Mouse (Mus musculus): ENCODE measurements around the gene Tesc.

The Tesc gene

DNA sequence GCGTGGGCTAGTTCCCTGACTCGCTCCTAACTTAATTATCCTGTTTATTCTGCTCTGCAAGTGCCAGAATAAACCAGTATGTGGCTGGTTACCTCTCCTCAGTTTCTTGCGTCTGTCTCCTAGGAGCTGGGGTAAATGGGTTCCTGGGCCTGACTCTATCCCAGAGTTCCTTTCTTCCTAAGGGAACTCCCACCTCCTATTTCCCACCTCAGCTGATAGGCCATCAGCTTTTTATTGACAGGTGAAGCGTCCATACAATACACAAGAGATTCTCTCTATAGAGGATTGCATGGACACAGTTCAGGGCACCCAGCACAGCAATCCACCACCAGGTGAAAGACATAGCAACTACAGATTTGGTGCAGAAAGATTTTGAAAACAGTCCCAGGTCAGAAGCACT is 16.2 kb downstream of the Tesc start:
- no peak for DNase-seq (ENCODE audit: low spot score in 2 of 2)

DNA sequence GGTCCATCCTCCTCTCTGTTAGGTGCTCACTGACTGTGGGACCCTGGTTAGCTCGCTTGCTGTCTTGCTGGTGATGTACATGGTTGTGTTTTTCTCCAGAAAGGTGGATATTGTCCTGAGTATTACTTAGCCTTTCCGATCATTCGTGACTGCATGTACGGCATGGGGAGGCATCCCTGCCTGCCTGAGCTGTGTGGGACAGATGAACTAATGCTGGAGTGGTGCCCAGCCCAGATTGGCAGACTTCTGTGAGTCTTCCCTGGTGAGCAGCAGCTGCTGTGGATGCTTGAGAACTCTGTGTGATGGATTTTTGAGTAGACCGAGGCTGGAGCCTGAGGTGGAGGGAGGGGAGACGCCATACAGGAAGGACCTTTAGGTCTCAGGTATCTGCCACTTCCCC is 17.4 kb downstream of the Tesc start:
- DNase-seq (ENCODE audit: low spot score in 2 of 2) = no peak

DNA sequence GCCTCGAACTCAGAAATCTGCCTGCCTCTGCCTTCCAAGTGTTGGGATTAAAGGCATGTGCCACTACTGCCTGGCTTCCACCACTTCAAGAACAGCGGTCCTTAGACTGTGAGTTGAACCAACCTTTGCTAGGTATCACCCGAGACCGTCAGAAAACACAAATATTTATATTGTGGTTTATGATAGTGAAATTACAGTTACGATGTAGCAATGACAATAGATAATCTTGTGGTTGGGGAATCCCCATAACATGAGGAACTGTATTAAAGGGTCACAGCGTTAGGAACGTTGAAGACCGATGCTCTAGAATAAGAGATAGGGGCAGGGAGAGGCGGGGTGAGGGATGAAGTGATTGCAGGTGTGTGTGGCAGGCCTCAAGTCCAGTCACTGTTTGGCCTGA is 17.8 kb downstream of the Tesc start:
- no peak for DNase-seq (ENCODE audit: low spot score in 2 of 2)

DNA sequence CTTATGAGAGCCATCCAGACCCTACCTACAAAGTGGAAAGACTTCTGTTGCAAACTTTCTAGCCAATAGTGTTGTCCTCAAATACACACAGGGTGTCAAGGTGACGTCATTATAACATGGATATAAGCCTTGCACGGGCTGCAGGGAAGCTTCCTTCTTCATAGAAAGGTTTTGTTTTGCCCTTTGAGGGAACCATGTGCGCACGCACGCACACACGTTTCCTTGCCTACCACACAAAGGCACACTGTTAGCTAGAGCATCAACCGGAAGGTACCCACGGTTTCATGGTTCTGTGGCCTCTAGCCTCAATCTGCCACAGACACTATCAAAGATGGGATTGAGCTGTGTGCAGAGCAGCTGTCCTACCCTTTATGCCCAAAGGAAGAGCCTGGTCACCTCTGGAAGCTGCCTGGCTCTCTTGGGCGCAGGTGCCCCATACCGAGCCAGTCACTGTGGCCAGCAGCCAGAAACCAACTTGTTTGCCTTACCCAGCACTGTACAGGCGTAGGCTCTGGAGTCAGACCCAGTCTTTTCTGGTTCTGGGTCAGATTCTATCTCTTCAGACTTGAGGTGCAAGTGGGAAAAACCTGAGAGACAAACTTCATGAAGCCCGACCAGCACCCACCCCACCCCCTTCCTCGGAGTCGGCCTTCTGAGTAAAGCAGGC is 19.7 kb downstream of the Tesc start:
- no peak for DNase-seq (ENCODE audit: low spot score in 2 of 2)

DNA sequence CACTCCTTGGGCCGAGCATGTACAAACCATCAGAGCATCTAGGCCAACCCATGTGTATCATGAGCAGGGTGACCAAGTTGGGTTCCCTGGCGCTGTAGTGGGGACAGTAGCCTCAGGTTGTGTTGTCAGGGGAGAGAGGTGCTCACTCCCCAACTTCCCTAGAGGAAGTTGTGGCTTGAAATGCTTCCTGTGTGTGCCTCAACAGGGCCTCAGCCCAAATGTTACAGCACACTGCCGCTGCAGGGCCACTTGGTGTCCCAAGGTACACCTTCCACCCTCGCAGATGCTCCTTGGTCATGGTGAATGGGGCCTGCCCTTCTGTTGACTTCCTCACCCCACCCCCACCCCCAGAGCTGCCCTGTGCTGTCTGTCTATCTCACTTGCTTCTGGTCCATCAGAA is 20.9 kb downstream of the Tesc start:
- DNase-seq (ENCODE audit: low spot score in 2 of 2) = no peak

DNA sequence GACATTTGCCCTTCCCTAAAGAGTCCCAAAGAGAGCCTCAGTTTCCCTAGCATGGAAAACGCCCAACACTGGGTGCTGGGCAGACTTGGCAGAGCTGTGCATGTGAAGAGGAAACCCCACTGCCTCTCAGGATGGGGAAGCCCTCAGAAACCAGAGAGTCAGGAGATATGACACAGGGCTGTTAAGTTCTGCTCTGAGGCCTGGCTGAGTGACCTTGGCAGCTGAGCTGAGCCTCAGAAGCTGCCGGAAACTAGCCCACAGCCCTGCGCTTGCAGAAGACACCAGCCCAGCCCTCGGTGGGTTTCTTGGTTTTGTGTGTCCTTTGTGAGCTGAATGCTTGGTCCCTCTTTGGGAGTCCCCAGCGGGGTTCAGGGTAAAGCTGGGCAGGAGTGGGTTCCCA is 21.4 kb downstream of the Tesc start:
- no peak for DNase-seq (ENCODE audit: low spot score in 2 of 2)

DNA sequence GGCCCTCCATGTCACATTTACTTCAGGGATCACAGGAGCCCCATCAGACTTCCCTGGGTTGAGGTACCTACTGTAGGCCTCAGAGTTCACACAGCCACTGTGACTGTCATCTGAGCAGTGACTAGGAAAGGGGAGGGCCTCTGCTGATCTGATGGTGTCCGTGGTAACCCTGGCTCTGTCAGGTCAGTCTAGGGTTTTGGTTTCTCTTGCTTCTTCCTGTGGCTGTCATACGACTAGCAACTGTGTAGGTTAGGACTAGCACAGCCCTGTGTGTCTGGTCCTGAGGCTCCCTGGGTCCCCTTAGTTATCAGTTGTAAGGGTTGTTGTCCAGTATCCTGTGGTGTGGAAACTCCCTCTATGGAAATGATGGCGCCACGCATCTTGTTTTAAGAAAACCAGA is 23.2 kb downstream of the Tesc start:
- no peak for DNase-seq (ENCODE audit: low spot score in 2 of 2)

DNA sequence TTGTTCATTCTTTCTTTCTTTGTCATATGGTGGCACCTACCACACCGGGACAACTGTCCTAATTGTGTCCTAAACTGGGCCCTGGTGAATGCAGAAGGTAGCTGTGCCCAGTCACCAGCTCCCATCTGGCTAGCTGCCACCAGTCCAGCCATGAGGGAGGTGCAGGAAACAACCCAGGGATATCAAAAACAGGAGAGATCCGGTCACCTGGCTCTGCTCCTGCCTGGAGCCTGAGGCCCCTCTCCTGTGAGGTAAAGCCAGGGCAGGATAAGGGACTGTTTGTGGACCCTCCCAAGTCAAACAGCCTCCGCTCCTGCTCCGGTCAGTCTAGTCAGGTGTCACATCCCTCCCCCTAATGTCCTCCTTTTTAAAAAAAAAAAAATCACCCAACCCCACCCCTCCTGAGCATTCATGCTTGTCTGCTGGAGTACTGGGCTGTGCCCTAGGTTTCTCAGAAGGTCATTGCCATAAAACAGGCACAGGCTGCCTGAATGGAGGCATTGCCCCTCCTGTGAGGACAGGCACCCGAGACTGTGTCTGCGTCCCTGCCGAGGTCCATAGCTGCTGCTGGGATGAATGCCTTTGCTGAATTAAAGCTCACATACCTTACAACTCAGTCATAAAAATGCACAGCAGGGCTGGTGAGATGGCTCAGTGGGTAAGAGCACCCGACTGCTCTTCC is 24.6 kb downstream of the Tesc start:
- no peak for DNase-seq (ENCODE audit: low spot score in 2 of 2)

DNA sequence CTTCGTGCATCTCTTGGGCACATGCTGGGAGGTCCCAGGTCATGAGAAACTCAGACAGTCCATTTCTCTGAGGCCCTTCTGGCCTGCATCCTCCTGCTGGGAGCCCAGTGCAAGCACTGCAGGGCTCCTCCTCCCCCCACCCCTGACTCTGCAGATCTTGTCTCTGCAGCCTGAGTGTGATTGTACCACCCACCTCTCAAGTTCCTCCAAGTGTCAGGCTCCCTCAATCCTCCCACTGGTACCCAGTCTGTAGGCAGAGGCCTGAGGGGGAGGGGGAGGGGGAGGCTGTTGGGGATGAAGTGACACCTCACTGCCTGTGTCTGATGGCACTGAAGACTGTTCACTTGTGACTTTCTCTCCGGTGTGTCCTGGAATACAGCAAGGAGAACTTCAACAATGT is 25.7 kb downstream of the Tesc start:
- no peak for DNase-seq (ENCODE audit: low spot score in 2 of 2)

DNA sequence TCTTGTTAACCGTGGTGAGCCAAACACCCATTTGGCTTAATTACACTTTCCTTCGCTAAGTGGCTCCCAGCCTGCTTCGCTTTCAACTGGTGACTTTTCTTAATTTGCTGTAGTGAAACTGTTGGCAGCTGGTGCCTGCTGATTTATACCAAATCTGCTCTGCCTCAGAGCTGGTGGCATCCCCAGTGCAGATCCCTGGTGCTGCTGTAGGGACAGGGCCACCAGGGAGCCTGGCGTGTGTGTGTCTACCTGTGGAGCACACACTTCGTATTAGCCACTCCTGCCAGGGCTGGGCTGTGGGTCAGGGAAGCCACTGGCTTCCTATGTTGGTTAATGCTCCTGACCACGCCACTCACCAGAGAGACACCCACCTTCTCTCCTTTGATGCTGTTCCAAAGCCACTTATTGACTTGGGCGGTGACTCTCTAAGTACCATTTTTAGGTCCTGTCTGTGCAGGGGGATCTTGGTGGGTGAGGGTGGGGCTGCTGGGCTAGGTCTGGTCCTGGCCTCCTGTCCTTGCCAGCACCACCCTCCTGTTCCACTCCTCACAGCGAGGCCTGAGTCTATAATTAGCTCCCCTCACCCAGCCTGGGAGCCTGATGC is 30.1 kb downstream of the Tesc start:
- no peak for DNase-seq (ENCODE audit: low spot score in 2 of 2)

DNA sequence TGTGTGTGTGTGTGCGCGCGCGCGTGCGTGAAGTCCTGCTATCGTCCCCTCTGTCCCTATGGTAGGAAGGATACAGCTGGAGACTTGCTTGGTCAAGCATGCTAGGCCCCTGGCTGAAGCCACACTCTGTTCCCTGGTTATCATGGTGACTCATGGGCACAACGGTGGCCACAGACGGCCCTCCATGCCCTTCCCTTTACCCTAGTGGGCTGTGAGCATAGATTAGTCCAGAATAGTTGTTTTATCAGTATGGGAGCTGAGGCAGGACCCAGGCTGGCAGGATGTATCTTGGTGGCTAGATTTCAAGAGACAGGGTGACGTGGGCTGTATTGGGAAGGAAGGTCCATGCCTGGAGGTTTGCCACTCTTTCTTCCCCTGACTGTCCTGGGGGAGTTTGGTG is 31.3 kb downstream of the Tesc start:
- DNase-seq (ENCODE audit: low spot score in 2 of 2) = no peak

DNA sequence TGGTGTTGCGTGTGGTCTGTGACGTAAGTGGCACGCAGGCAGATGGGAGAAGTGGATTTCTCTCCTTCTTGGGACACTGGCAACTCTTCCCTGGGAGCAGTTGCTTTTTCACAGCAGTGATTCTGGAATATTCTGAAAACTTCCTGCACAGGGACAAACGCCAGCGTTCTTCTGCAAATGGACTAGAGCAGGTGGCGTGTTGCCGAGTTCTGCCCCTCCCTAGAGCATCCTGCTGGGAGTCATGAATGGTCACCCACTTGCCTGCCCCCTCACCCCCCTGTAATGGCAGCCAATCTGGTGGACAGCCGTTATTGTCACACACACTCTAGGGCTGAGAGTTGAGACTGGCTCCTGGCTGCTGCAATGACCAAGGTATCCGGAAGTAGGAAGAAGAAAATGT is 32.1 kb downstream of the Tesc start:
- no peak for DNase-seq (ENCODE audit: low spot score in 2 of 2)

DNA sequence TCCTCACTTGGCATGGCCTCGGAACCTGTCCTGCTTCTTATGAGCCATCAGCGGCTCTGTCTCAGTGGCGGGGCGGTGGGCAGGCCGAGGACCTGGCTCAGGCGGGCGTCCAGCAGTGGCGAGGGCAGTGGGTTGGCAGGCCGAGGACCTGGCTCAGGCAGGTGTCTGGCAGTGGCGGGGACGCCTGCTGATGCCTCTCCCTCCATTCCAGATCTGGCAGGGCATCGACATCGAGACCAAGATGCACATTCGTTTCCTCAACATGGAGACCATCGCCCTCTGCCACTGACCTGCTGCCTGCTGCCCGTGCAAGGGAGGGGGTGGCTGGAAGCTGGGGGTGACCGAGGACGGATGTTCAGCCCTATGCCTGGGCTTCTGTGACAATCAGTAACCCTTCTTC is 33.8 kb downstream of the Tesc start:
- DNase-seq (ENCODE audit: low spot score in 2 of 2) = no peak

DNA sequence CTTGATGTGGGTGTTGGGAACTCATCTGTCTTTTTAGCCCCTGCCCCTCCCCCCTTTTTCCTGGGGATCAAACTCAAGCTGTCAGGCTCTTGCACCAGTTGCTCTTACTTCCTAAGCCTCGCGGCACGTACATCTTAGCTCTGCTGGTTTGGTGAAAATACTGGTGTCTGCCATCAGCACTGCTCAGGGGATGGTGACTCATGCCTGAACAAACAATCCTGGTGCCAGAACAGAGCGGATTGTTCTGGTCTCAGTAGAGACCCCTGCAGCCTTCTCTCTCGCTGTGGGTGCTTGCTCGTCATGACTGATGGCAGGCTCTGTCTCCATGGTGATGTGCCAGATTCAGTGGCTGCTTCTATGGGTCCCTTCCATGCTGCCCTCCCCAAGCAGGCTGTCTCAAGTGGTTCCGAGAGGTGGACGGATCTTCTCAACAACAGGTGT is 35.7 kb downstream of the Tesc start:
- DNase-seq (ENCODE audit: low spot score in 2 of 2) = no peak

DNA sequence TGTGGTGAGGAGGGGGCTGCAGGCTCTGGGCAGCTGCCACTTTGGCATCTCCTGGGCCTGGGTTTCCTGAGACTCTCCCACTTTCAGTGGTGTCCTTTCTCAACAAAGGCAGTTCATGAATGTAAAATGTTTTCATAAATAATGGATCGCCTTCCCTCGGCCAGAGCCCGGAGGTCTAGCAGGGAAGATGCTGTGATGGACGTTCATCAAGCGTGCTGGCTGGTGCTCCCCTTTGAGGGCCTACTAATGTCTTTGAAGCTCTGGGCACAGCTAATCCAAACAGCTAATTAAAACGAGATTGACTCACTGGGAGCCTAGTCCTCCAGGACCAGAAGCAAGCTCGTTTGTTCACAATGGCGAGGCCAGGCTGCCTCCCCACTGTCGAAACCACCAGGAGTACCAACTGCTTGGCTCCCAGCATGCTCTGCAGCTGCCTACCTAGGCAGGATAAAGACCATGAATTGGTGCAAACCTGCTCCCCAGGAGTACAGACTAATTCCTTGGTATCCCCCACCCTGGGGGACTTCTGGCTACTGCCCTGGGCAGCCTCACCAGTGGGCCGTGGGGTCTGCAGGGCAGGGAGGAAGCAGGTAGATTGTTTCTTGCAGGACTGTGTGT is 36.9 kb downstream of the Tesc start:
- DNase-seq (ENCODE audit: low spot score in 2 of 2) = no peak

DNA sequence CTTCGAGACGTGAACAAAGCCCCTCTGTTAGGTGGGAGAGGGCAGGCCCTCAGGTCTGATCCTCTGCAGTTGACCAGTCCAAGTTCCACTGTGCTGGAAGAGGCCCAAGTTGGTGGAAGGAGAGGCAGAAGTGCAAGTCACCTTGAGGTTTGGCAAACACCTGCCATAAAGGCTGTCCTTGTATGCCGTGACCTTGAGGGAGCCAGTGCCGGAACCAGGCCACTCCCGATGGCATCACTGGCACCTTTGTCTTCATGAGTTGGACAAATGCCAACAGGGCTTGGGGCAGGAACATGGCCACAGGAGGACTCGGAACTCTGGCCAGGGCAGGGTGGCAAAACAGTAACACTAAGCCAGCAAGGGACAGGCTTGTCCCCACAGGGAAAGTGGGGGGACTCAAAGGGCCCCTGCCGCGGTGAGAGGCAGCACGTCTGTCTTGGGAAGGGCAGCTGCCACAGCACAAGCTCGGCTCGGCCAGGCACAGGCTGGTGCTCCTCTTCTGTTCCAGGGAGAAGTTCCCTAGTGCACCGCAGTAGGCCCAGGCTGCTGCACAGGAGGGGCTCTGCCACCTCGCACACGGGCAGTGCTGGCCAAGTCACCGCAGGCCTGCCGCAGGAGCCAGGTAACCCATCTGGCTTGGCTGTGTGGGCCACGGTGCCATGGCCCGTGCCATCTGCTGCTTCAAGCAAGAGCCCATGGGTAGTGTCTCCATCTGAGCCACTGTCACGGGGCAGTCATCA is 38.1 kb downstream of the Tesc start:
- DNase-seq (ENCODE audit: low spot score in 2 of 2) = no peak

DNA sequence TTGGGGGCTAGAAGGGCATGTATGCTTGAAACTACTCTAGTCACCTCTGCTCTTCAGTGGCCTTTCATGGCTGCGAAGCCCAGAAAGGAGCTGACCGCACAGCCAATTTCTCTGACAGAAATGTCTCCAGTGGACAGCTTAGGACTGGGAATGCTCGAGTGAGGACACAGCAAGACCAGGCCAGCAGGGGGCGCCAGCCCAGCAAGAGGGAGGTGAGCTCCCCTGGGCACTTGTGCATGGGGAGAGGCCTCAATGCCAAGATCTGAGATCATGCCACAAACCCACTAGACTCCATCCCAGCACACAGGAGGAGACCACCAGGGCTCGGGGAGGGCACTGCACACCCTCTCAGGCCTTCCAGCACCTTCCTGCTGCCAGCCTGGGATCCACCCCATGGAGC is 39.3 kb downstream of the Tesc start:
- no peak for DNase-seq (ENCODE audit: low spot score in 2 of 2)

DNA sequence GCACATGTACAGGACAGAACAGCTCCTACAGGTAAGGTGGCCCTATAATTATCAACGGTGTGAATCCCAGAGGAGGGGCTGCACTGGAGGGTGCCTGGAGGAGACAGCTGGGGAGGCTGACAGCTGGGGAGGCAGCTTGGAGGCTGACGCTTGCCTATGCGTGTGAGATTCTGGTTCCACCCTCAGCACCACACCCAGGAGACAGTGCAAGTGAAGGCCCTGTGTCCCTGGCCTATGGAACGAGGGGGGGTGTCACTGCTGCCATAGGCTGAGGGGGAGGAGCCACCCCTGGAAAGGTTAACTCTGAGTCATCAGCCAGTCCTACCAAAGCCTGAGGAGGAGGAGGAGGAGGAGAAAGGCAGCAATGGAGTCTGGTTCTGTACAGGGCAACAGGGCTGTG is 40.0 kb downstream of the Tesc start:
- DNase-seq (ENCODE audit: low spot score in 2 of 2) = no peak

DNA sequence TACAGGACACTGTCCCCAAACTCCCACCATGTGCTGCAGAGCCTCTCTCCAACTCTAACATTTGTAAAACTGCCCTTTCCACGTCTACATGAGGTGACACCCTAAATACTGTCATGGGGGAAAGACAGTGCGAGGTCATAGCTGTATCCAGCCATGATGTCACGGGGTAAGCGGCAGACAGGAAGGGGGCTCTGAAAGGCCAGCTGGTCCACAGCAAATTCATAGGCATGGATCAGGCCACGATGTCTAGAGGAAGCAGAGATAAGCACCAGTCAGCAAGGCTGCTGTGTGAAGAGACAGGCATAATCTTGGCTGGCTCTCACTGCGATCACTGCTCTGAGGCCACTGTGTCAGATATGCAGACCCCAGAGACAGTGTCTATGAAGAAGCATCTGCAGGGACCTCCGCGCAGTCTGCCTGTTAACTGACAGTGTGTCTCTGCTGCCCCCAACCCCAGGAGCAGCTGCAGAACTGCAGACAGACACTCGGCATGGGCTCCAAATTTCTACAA is 40.5 kb downstream of the Tesc start:
- no peak for DNase-seq (ENCODE audit: low spot score in 2 of 2)

DNA sequence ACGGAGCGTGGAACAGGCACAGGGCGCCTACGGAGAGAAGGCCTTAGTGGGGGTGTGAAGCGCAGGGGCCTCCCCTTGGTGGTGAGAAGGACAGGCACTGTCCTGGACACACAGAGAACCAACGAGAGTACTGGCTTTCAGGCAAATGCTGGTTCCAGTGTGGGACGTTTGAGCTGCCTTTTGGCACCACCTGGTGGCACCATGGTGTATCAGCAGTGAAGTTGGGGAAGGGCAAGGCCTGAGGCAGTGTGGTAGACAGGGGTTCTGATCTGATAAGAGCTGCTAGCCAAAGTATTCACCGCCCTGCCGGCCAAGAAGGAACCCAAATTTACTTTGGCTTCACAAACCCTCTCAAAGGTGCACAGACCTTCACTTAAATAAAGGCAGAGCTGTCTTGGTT is 41.8 kb downstream of the Tesc start:
- peak; percentile 61 to 80 for DNase-seq (ENCODE audit: low spot score in 2 of 2)

DNA sequence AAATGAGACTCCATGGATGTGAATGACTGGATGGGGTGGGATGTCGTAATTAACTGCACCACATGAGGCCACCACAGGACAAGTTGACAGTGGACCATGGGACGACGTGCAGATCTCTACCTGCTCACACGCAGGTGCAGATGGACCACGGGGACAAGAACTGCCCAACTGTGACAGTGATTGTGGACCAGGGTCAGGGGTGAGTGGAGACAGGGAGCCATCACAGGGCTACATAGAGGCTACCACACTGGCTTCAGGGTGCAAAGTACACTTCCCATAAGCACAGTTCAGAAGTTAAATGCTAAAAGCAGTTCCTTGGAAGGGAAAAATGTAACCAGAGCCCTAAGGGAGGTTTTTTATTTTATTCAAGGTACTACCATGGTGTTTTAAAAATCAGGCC is 44.2 kb downstream of the Tesc start:
- DNase-seq (ENCODE audit: low spot score in 2 of 2) = no peak

DNA sequence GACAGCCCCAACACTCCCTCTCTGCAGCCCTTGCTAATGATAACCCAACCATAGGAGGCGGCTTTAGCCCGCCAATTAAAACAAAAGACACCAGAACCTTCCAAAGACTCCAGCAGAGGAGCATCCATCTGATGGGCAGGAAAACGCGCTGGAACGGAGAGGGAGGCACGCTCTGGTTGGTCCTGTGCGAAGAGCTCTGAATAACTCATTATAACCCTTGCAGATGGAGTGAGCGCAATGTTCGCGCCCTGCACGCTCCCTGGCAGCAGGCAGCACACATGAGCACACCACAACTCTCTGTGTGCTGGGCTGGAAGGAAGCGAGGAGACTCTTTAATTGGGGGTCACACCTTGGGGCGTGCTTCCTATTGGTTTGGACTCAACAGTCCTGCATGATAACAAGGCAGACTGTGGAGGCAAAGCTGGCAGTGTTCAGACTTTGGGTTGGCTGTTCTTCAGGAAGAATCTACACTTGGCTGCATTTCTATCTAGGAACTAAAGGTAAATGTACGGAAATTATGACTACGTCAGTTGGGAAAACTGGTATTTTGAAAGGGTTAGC is 45.8 kb downstream of the Tesc start:
- DNase-seq (ENCODE audit: low spot score in 2 of 2) = no peak
